Mouse (Mus musculus) cerebellum, adult 2 months (tissue): ENCODE results near the gene Ndufaf2. TPM values are rescaled to one million over a fixed set of nuclear protein-coding genes. Genes with fewer than 3 reads are reported as not detected.

Experiments
- DNase-seq, 2 experiments: peaks; one replicate each; pipeline ENCODE4 v3.0.0; 2021
- H3K27ac ChIP-seq: fragments of 200-500 bp; 2 replicates; pipeline ENCODE4 v1.5.1; 2012; ENCODE audit warnings: low read length, control low read depth, inconsistent platforms; ENCODE audit not compliant: insufficient read depth
- H3K27me3 ChIP-seq: fragments of 200-500 bp; 2 replicates; pipeline ENCODE4 v1.6.1; 2012; ENCODE audit warnings: inconsistent platforms, mild to moderate bottlenecking, low read length, moderate library complexity; ENCODE audit not compliant: control insufficient read depth, insufficient read depth
- H3K4me1 ChIP-seq: fragments of 200-500 bp; 2 replicates; pipeline ENCODE4 v1.6.1; 2011; ENCODE audit warnings: low read length; ENCODE audit not compliant: control insufficient read depth, insufficient read depth
- H3K4me3 ChIP-seq: fragments of 200-500 bp; replicated peaks from 2 replicates; pipeline ENCODE3; 2011; ENCODE audit warnings: mild to moderate bottlenecking, low read depth, low read length, control low read depth; ENCODE audit not compliant: insufficient read depth
- CTCF ChIP-seq: fragments of 200-500 bp; IDR thresholded peaks from 2 replicates; pipeline ENCODE4 v1.5.1; 2011; ENCODE audit warnings: low read depth, mild to moderate bottlenecking, control low read depth, low read length, moderate library complexity, borderline replicate concordance; ENCODE audit not compliant: insufficient read depth
- POLR2A ChIP-seq: fragments of 200-500 bp; IDR thresholded peaks from 2 replicates; pipeline ENCODE4 v1.6.1; 2011; ENCODE audit warnings: low read length, control low read depth, borderline replicate concordance; ENCODE audit not compliant: insufficient read depth
- WGBS: fragments of 180-500 bp; shearing (Covaris S2); methylation state at CpG from one replicate; pipeline ENCODE4 v1.1.7; 2018; 5-methylcytosine and 5-hydroxymethylcytosine counted together
- polyA plus RNA-seq: library from polyadenylated mRNA; depleted of rRNA; stranded (reverse); fragments of >200 nt; gene quantifications from 2 replicates; pipeline ENCODE4 v1.2.3, GENCODE M21; 2012

The Ndufaf2 gene
- polyA plus RNA-seq, 1 experiment: 62.4 TPM

DNA sequence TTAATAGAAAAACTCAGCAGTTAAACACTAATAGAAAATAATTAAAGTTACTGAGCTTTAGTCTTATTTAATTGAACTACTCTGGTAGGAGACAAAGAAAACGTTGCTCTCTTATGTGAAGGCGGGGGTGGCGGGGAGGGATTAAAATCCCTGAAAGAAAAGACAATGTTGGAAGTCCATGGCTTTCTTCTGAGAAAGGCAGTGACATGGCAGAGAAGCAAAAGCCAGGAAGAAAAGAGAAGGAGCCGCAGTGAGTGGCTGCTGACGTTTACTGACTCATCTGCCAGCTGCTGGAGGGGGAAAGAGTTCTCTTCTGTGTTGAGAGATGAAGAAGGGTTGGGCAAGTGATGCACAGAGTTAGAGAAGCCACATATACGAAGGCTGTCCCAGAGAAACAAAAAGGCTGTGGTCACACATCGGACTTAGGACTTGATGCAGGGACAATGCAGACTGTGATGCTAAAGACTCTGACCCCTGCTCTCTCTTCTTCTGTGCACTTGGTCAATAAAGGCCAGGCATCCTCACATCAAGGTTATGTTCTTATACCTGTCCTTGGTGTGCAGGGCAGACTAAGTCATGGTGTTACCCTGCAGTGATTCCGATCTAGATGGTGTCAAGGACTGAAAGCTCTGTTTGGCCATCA is 97.4 kb downstream of the Ndufaf2 start:
- Histone ChIP-seq H3K4me1 (peaks cover 5% of the 10 kb centered on the region; the same call in 1 of the 2 replicates), H3K27me3 (no peaks in the 10 kb centered on the region), H3K27ac (no peak overlapping the region), H3K4me3 (no peak overlapping the region)
- WGBS: 82% methylated on average over 8 of the region's 8 CpGs
- no peak for DNase-seq
- TF ChIP-seq POLR2A (no peak), CTCF (no peak)

DNA sequence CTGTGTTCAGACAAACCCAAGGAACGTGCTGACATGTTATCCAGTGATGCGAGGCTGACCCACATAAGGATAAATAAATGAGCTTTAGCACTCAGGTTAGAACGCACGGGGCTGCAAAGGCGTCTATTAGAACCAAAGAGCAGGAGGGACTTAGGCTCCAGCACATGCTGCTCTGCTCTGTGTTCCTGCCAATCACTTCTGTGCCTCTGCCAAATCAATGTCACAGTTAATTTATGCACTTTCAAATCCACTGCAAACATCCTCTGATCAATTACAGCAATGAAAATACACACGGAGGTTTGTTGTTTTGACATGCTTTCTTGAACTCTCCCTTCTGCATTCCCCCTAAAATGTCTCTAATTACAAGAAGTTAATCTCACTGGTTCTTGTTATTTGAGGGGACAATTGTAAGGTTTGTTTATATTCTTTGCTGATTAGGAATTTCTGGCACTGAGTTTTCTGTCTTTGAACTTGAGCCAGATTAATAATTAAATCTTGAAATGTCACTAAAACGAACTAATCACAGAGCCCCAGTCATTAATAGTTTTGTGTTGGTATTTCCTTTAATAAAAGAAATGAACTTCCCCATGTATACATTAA is 98.0 kb downstream of the Ndufaf2 start:
- WGBS: 18% methylated on average over 7 of the region's 7 CpGs

DNA sequence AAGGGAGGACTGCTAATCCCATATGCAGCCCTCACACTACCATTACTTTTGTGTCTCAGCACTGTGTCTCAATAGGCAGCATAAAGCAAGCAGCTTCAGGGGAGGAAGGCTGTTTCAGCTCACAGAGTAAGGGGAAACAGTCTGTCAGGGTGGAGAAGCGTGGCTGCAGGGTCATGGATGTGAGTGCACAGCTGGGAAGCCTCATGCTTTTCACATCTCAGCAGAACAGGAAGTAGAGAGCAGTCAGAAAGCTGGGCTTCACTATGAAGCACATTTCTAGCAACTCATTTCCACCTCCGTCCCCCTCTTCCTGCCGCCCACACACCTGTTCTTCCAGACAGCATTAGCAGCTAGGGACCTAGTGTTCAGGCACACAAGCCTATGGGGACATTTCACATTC is 101.5 kb downstream of the Ndufaf2 start:
- Histone ChIP-seq H3K4me3 (no peak overlapping the region), H3K4me1 (peaks cover 7% of the 10 kb centered on the region; the same call in 1 of the 2 replicates), H3K27ac (no peak overlapping the region), H3K27me3 (no peaks in the 10 kb centered on the region)
- WGBS: 88% methylated on average over 3 of the region's 3 CpGs
- DNase-seq: no peak
- TF ChIP-seq CTCF: no peak
- TF ChIP-seq POLR2A: no peak

More for the DNA sequence above, 98.0 kb downstream of the Ndufaf2 start:
- H3K4me1 ChIP-seq: peaks cover 5% of the 10 kb centered on the region; the same call in 1 of the 2 replicates
- no peak for TF ChIP-seq CTCF
- TF ChIP-seq POLR2A: no peak
- DNase-seq: peak in 1 of 2 experiments; percentile 9
- H3K4me3 ChIP-seq: no peak overlapping the region
- no peaks in the 10 kb centered on the region for H3K27me3 ChIP-seq
- no peak overlapping the region for H3K27ac ChIP-seq

- WGBS: 44% methylated on average over 6 of the region's 6 CpGs
- no peaks in the 10 kb centered on the region for H3K4me1 ChIP-seq
- DNase-seq: no peak
- no peak for TF ChIP-seq POLR2A
- no peak for TF ChIP-seq CTCF
- H3K27ac ChIP-seq: no peak overlapping the region
- H3K27me3 ChIP-seq: no peaks in the 10 kb centered on the region
- H3K4me3 ChIP-seq: no peak overlapping the region
Observed at GRCm38 (mm10) chr13:108047364-108047763, 111.1 kb downstream of the Ndufaf2 start.

GRCm38 (mm10) chr13:108046891-108047290 is 111.5 kb downstream of the Ndufaf2 start:
- Histone ChIP-seq H3K4me3 (no peak overlapping the region), H3K4me1 (no peaks in the 10 kb centered on the region), H3K27ac (no peak overlapping the region), H3K27me3 (no peaks in the 10 kb centered on the region)
- DNase-seq: no peak
- TF ChIP-seq POLR2A: no peak
- TF ChIP-seq CTCF: no peak
- WGBS: 78% methylated on average over 6 of the region's 6 CpGs

DNA sequence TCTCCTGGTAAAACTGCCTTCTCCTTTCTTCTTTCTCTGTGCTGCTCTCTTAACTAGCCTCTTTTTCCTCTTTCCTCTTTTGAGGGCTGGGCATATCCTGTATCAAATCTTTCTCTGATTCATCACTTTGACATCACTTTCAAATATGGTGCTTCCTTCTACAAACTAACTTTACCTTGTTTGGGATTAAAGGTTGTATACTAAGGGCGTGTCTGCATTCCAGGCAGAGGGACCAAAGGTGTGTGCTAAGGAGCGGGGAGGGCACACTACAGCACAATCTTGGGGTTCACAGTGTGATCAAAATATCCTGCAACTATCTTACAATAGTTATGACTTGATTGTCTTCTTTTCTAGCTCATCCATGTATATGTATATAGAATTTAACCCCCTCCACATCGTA is 112.4 kb downstream of the Ndufaf2 start:
- DNase-seq: no peak
- Histone ChIP-seq H3K4me3 (no peak overlapping the region), H3K4me1 (no peaks in the 10 kb centered on the region), H3K27me3 (no peaks in the 10 kb centered on the region), H3K27ac (no peak overlapping the region)
- 97% methylated on average over 3 of the region's 3 CpGs for WGBS
- no peak for TF ChIP-seq CTCF
- TF ChIP-seq POLR2A: no peak

GRCm38 (mm10) chr13:108045646-108046045 is 112.8 kb downstream of the Ndufaf2 start:
- H3K4me1 ChIP-seq: no peaks in the 10 kb centered on the region
- no peak for TF ChIP-seq CTCF
- no peak for TF ChIP-seq POLR2A
- no peak overlapping the region for H3K27ac ChIP-seq
- WGBS: 89% methylated on average over 3 of the region's 3 CpGs
- no peak for DNase-seq
- no peak overlapping the region for H3K4me3 ChIP-seq
- H3K27me3 ChIP-seq: no peaks in the 10 kb centered on the region

DNA sequence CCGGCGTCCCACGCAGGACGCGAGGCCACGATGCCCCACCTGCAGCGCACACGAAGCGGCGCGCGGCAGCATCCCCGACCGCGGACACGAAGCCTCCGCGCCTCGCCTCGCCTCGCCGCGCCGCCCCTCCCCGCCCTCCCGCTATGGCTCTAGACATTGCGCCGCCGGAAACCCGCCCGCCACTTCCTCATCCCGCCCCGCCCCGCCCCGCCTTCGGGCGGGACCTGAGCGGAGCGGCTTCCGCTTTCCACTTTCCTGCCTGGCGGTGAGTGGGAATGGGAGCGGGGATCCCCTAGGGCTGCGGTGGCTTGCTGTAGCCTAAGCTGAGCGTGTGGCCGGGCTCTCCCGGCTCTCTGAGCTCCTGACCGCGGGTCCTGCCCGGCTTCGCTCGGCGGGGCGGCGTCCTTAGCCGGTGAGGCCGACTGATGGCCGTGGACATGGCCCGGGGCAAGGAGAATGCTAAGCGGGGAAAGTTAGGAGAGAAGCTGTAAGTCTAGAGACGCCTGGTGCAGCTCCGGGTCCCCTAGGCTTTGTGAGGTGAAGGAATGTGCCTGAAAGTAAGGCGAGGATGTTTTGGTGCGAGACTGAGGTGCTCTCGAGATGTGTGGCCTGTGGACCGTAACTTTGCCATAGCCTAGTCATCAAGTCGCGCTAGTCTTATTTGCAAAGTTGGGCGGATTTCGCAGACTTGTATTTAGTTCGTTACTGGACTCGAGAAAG is 114.0 kb downstream of the Ndufaf2 start, which contains the start of gene Smim15:
TSS of gene Smim15 (plus strand) at position 225 of the 720 bp plus-strand sequence.
- peak within 1 kb of the TSS; percentile 89 for H3K27ac ChIP-seq
- DNase-seq: peak; percentile 88 to 89
- TF ChIP-seq POLR2A (peak; percentile 76), CTCF (no peak)

More for the DNA sequence above, 114.0 kb downstream of the Ndufaf2 start, which contains the start of gene Smim15:
- Histone ChIP-seq H3K27me3 (no peaks in the 10 kb centered on the region), H3K4me3 (peak within 1 kb of the TSS; percentile 98), H3K4me1 (no peaks in the 10 kb centered on the region)
- under 1% methylated on average over 71 of the region's 71 CpGs for WGBS
